Mouse (Mus musculus): ENCODE measurements around the gene Fbxo7.

GRCm38 (mm10) chr10:86074971-86075711, 53.4 kb downstream of the Fbxo7 start:
- TF ChIP-seq EP300 (IDR thresholded peaks at IDR 0.05; ENCODE audit: low read depth): no peak
- TF ChIP-seq CTCF (IDR thresholded peaks at IDR 0.05; ENCODE audit: low read depth): no peak
